Mouse (Mus musculus): ENCODE data around the gene Rims1. TPM values are rescaled to one million over a fixed set of nuclear protein-coding genes. Genes with fewer than 3 reads are reported as not detected.

The Rims1 gene
- polyA plus RNA-seq (2015; fragmentation: Nextera tagmentation; extraction: Ambion mirVana), result 8.3 and 10.3 TPM in 2 replicates

- peaks cover 26% of the 10 kb centered on the region for H3K4me1 ChIP-seq (replicated peaks; ENCODE audit: control insufficient read depth, insufficient read depth, low read length)
- peak; percentile 95 for ATAC-seq
- H3K9me3 ChIP-seq (ENCODE audit: control insufficient read depth, low read length), result no peaks in the 10 kb centered on the region
- WGBS, result under 1% methylated on average over 58 of the region's 76 CpGs
- H3K4me2 ChIP-seq (ENCODE audit: low read length), result peak within 1 kb of the TSS; percentile 83
- H3K27me3 ChIP-seq (replicated peaks; ENCODE audit: control insufficient read depth, insufficient read depth, low read length), result no peaks in the 10 kb centered on the region
- peak within 1 kb of the TSS; percentile 91 for H3K9ac ChIP-seq (replicated peaks; ENCODE audit: low read depth, low read length)
- peak within 1 kb of the TSS; percentile 87 for H3K4me3 ChIP-seq (replicated peaks; ENCODE audit: low read length)
- H3K27ac ChIP-seq (ENCODE audit: low read length), result peak within 1 kb of the TSS; percentile 85
- H3K36me3 ChIP-seq (ENCODE audit: control insufficient read depth, insufficient read depth), result no peaks in the 10 kb centered on the region
These were observed at the start of gene Rims1 for GRCm38 (mm10) chr1:22805726-22806625. Gene Rims1 (minus strand): TSS chr1:22805994.

GRCm38 (mm10) chr1:22806626-22807096 is 867 bp upstream of the Rims1 start:
- H3K4me3 ChIP-seq (replicated peaks; ENCODE audit: low read length), result peak overlapping the region; percentile 87
- H3K27ac ChIP-seq (ENCODE audit: low read length), result peak overlapping the region; percentile 85
- H3K27me3 ChIP-seq (replicated peaks; ENCODE audit: control insufficient read depth, insufficient read depth, low read length), result no peaks in the 10 kb centered on the region
- peak; percentile 2; the same call in 1 of the 2 replicates for ATAC-seq
- H3K9ac ChIP-seq (replicated peaks; ENCODE audit: low read depth, low read length), result peak overlapping the region; percentile 91
- no peaks in the 10 kb centered on the region for H3K9me3 ChIP-seq (ENCODE audit: control insufficient read depth, low read length)
- peaks cover 26% of the 10 kb centered on the region for H3K4me1 ChIP-seq (replicated peaks; ENCODE audit: control insufficient read depth, insufficient read depth, low read length)
- peak overlapping the region; percentile 83 for H3K4me2 ChIP-seq (ENCODE audit: low read length)
- no peaks in the 10 kb centered on the region for H3K36me3 ChIP-seq (ENCODE audit: control insufficient read depth, insufficient read depth)
- WGBS, result 20% methylated on average over 8 of the region's 8 CpGs

GRCm38 (mm10) chr1:22805025-22805725 is 619 bp downstream of the Rims1 start:
- Histone ChIP-seq H3K4me2 (ENCODE audit: low read length) (peak overlapping the region; percentile 83), H3K9ac (replicated peaks; ENCODE audit: low read depth, low read length) (peak overlapping the region; percentile 91), H3K4me3 (replicated peaks; ENCODE audit: low read length) (peak overlapping the region; percentile 87), H3K9me3 (ENCODE audit: control insufficient read depth, low read length) (no peaks in the 10 kb centered on the region), H3K36me3 (ENCODE audit: control insufficient read depth, insufficient read depth) (no peaks in the 10 kb centered on the region), H3K27ac (ENCODE audit: low read length) (peak overlapping the region; percentile 85), H3K27me3 (replicated peaks; ENCODE audit: control insufficient read depth, insufficient read depth, low read length) (no peaks in the 10 kb centered on the region), H3K4me1 (replicated peaks; ENCODE audit: control insufficient read depth, insufficient read depth, low read length) (peaks cover 26% of the 10 kb centered on the region)
- 6% methylated on average over 14 of the region's 15 CpGs for WGBS
- peak; percentile 1 for ATAC-seq

- WGBS, result 76% methylated on average over 4 of the region's 4 CpGs
- Histone ChIP-seq H3K27ac (ENCODE audit: low read length) (no peak overlapping the region), H3K27me3 (replicated peaks; ENCODE audit: control insufficient read depth, insufficient read depth, low read length) (no peaks in the 10 kb centered on the region), H3K9me3 (ENCODE audit: control insufficient read depth, low read length) (no peaks in the 10 kb centered on the region), H3K9ac (replicated peaks; ENCODE audit: low read depth, low read length) (no peak overlapping the region), H3K4me3 (replicated peaks; ENCODE audit: low read length) (peak overlapping the region; percentile 87), H3K36me3 (ENCODE audit: control insufficient read depth, insufficient read depth) (no peaks in the 10 kb centered on the region), H3K4me2 (ENCODE audit: low read length) (peak overlapping the region; percentile 83), H3K4me1 (replicated peaks; ENCODE audit: control insufficient read depth, insufficient read depth, low read length) (peaks cover 26% of the 10 kb centered on the region)
- no peak for ATAC-seq
These were observed 1.5 kb downstream of the Rims1 start for GRCm38 (mm10) chr1:22804148-22804885.

GRCm38 (mm10) chr1:22803471-22803870 is 2.3 kb downstream of the Rims1 start:
- no peak overlapping the region for H3K27ac ChIP-seq (ENCODE audit: low read length)
- peak overlapping the region; percentile 37 for H3K4me2 ChIP-seq (ENCODE audit: low read length)
- no peaks in the 10 kb centered on the region for H3K36me3 ChIP-seq (ENCODE audit: control insufficient read depth, insufficient read depth)
- no peak for ATAC-seq
- H3K9ac ChIP-seq (replicated peaks; ENCODE audit: low read depth, low read length), result no peak overlapping the region
- no peaks in the 10 kb centered on the region for H3K9me3 ChIP-seq (ENCODE audit: control insufficient read depth, low read length)
- peak overlapping the region; percentile 8; the same call in 1 of the 2 replicates for H3K4me3 ChIP-seq (replicated peaks; ENCODE audit: low read length)
- H3K4me1 ChIP-seq (replicated peaks; ENCODE audit: control insufficient read depth, insufficient read depth, low read length), result peaks cover 26% of the 10 kb centered on the region
- 80% methylated on average over 2 of the region's 2 CpGs for WGBS
- H3K27me3 ChIP-seq (replicated peaks; ENCODE audit: control insufficient read depth, insufficient read depth, low read length), result no peaks in the 10 kb centered on the region

GRCm38 (mm10) chr1:22800276-22800675 is 5.5 kb downstream of the Rims1 start:
- 83% methylated on average over 5 of the region's 5 CpGs for WGBS
- Histone ChIP-seq H3K4me3 (replicated peaks; ENCODE audit: low read length) (no peak overlapping the region), H3K27me3 (replicated peaks; ENCODE audit: control insufficient read depth, insufficient read depth, low read length) (no peaks in the 10 kb centered on the region), H3K36me3 (ENCODE audit: control insufficient read depth, insufficient read depth) (no peaks in the 10 kb centered on the region), H3K4me2 (ENCODE audit: low read length) (no peak overlapping the region), H3K4me1 (replicated peaks; ENCODE audit: control insufficient read depth, insufficient read depth, low read length) (peaks cover 23% of the 10 kb centered on the region), H3K9ac (replicated peaks; ENCODE audit: low read depth, low read length) (no peak overlapping the region), H3K27ac (ENCODE audit: low read length) (no peak overlapping the region), H3K9me3 (ENCODE audit: control insufficient read depth, low read length) (no peaks in the 10 kb centered on the region)
- ATAC-seq, result no peak

- no peak overlapping the region for H3K4me2 ChIP-seq (ENCODE audit: low read length)
- no peaks in the 10 kb centered on the region for H3K36me3 ChIP-seq (ENCODE audit: control insufficient read depth, insufficient read depth)
- no peak overlapping the region for H3K27ac ChIP-seq (ENCODE audit: low read length)
- H3K27me3 ChIP-seq (replicated peaks; ENCODE audit: control insufficient read depth, insufficient read depth, low read length), result no peaks in the 10 kb centered on the region
- no peaks in the 10 kb centered on the region for H3K4me1 ChIP-seq (replicated peaks; ENCODE audit: control insufficient read depth, insufficient read depth, low read length)
- H3K9me3 ChIP-seq (ENCODE audit: control insufficient read depth, low read length), result no peaks in the 10 kb centered on the region
- no peak overlapping the region for H3K9ac ChIP-seq (replicated peaks; ENCODE audit: low read depth, low read length)
- ATAC-seq, result no peak
- 60% methylated on average over 5 of the region's 5 CpGs for WGBS
- no peak overlapping the region for H3K4me3 ChIP-seq (replicated peaks; ENCODE audit: low read length)
These were observed 8.7 kb downstream of the Rims1 start for GRCm38 (mm10) chr1:22797091-22797490.

- peaks cover 4% of the 10 kb centered on the region for H3K4me1 ChIP-seq (replicated peaks; ENCODE audit: control insufficient read depth, insufficient read depth, low read length)
- H3K36me3 ChIP-seq (ENCODE audit: control insufficient read depth, insufficient read depth), result no peaks in the 10 kb centered on the region
- no peak overlapping the region for H3K4me2 ChIP-seq (ENCODE audit: low read length)
- no peaks in the 10 kb centered on the region for H3K9me3 ChIP-seq (ENCODE audit: control insufficient read depth, low read length)
- no peak for ATAC-seq
- no peak overlapping the region for H3K9ac ChIP-seq (replicated peaks; ENCODE audit: low read depth, low read length)
- no peaks in the 10 kb centered on the region for H3K27me3 ChIP-seq (replicated peaks; ENCODE audit: control insufficient read depth, insufficient read depth, low read length)
- 21% methylated on average over 7 of the region's 7 CpGs for WGBS
- H3K4me3 ChIP-seq (replicated peaks; ENCODE audit: low read length), result no peak overlapping the region
- H3K27ac ChIP-seq (ENCODE audit: low read length), result no peak overlapping the region
These were observed 16.3 kb downstream of the Rims1 start for GRCm38 (mm10) chr1:22789391-22789909.
